Mouse (Mus musculus) ES-CJ7 (cell line): ENCODE results near the gene Ano6.

Experiments used
- DNase-seq: peaks from one replicate; pipeline ENCODE4 v3.0.0; 2011; ENCODE audit warnings: low read depth, low spot score

The Ano6 gene

GRCm38 (mm10) chr15:95974021-95974597 lies 183.5 kb downstream of the Ano6 start:
- no peak for DNase-seq

GRCm38 (mm10) chr15:95976156-95976876 lies 185.7 kb downstream of the Ano6 start:
- DNase-seq, result no peak

- DNase-seq, result no peak
Measured at GRCm38 (mm10) chr15:95977169-95977938, 186.7 kb downstream of the Ano6 start.

- DNase-seq, result no peak
Measured at GRCm38 (mm10) chr15:95977939-95978252, 187.3 kb downstream of the Ano6 start.

- DNase-seq, result no peak
Measured at GRCm38 (mm10) chr15:95980641-95981040, 190.0 kb downstream of the Ano6 start.

- DNase-seq, result no peak
Measured at GRCm38 (mm10) chr15:95987916-95988315, 197.3 kb downstream of the Ano6 start.

- no peak for DNase-seq
Measured at GRCm38 (mm10) chr15:95989496-95990124, 199.0 kb downstream of the Ano6 start.

DNA sequence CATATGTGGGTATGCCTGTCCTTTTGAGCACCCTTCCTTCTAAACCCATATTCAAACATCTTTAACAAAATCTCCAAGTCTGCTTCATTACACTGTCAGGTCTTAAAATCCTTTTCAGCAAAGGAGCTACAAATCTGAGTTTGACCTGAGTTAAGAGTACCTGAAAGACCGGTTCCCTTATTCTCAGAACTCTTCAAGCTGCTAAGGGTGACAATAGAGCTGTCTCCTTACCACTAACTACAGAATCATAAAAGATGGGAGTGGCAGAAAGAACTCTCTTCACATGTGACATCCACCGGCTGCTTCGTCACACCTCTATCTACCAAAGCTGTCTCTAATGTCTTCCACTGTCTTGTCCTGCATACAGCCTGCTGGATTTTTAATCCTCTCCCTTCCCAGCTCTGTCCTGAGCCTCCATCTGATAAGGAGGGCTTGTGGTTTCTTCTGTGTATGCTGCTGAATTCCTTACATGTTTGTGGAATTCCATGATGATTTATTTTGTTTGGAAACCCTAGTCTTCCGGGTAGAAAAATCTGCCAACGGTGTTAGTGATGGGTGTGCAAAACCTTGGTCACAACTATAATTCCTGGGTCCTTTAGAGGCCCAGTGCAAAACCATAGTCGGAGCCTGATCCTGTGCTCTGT lies 212.4 kb downstream of the Ano6 start:
- DNase-seq, result no peak

- DNase-seq, result no peak
Measured at GRCm38 (mm10) chr15:96011640-96012390, 221.2 kb downstream of the Ano6 start.

- no peak for DNase-seq
Measured at GRCm38 (mm10) chr15:96012391-96012775, 221.7 kb downstream of the Ano6 start.

DNA sequence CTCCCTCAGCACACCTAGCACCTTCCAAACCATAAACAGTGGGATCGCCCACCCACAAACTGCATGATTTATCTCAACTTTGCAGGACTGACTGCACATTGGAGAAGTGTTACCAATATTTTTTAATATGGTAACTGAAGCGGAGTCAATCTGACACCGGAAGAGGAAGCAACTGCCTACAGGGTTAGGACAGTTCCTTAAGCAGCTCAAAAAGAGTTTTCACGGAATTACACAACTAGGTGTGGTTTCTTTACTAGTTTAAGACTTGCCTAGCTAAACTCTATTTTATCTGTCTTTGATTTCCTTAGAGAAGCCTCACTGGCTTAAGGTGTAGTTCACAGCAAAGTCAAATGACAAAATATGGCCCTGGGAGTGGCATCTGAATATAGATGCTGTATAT lies 223.9 kb downstream of the Ano6 start:
- DNase-seq, result no peak

DNA sequence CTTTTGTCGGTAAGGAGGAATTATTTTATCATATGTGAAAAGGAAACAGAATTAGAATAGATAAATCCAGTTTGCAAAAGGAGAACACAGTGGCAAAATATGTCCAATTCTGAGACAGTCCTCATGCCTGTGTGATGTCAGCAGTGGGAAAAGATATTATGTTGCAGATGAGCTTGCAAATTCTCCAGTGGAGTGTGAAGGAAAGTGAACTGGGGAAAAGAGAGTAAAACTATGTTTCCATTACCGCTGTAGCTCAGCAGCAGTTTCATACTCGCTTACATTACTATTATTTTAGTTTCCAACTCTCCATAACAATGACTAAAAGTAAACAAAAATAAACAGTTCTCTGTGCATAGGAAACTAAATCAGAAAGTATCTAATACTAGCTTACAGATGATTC lies 229.8 kb downstream of the Ano6 start:
- no peak for DNase-seq

DNA sequence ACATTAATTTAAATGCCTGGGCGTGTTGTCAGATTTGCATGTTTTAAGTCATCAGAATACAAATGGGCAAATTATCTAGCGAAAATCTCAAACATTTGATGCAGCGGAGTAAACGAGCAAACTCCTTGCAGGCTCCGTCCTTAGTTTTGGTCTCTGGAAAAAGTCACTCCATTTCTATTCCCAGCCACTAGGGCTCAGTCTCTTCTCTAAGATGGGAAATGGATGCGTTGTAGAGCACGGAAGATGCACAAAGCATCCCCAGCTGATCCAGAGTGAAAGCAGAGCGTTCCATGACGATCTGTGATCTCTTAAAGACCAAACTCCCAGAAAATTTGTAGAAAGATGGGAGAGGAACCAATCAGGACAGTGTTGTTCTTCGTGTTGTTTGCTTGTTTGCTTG lies 230.9 kb downstream of the Ano6 start:
- DNase-seq, result peak; percentile 23
